Mouse (Mus musculus) liver, embryonic 11.5 days (tissue): Measurements from ENCODE around the gene Rps8. TPM values are rescaled to one million over a fixed set of nuclear protein-coding genes. Genes with fewer than 3 reads are reported as not detected.

ENCODE experiments used
- ATAC-seq: fragments of 200-750 bp; cut with Nextera tagmentation; replicated peaks from 2 replicates; pipeline ENCODE4 v1.8.0; 2017; ENCODE audit warnings: moderate number of reproducible peaks, mild to moderate bottlenecking, moderate TSS enrichment, moderate library complexity; ENCODE audit not compliant: low FRiP score
- DNase-seq: peaks from one replicate; pipeline ENCODE4 v3.0.0-alpha.2; 2017; ENCODE audit warnings: low spot score
- H3K27ac ChIP-seq: fragments of 300-500 bp; sonication (generic); 2 replicates; pipeline ENCODE4 v1.5.1; 2014; ENCODE audit warnings: mild to moderate bottlenecking, low read depth, low read length, control low read depth
- H3K27me3 ChIP-seq: fragments of 300-500 bp; sonication (generic); replicated peaks from 2 replicates; pipeline ENCODE4 v1.6.1; 2014; ENCODE audit warnings: low read length, mixed read lengths; ENCODE audit not compliant: control insufficient read depth, insufficient read depth
- H3K36me3 ChIP-seq: fragments of 300-500 bp; sonication (generic); 2 replicates; pipeline ENCODE4 v1.6.1; 2014; ENCODE audit warnings: mild to moderate bottlenecking, low read length, moderate library complexity, mixed read lengths; ENCODE audit not compliant: control insufficient read depth, insufficient read depth
- H3K4me1 ChIP-seq: fragments of 300-500 bp; sonication (generic); replicated peaks from 2 replicates; pipeline ENCODE4 v1.6.1; 2014; ENCODE audit warnings: low read length, mixed read lengths; ENCODE audit not compliant: control insufficient read depth, insufficient read depth
- H3K4me2 ChIP-seq: fragments of 300-500 bp; sonication (generic); 2 replicates; pipeline ENCODE4 v1.6.1; 2014; ENCODE audit warnings: mild to moderate bottlenecking, control low read depth, moderate library complexity
- H3K4me3 ChIP-seq: fragments of 300-500 bp; sonication (generic); 2 replicates; pipeline ENCODE4 v1.5.1; 2014; ENCODE audit warnings: low read depth, low read length, control low read depth
- H3K9ac ChIP-seq: fragments of 300-500 bp; sonication (generic); 2 replicates; pipeline ENCODE4 v1.6.1; 2014; ENCODE audit warnings: low read depth, low read length, control low read depth
- H3K9me3 ChIP-seq: fragments of 300-500 bp; sonication (generic); 2 replicates; pipeline ENCODE4 v1.6.1; 2016; ENCODE audit warnings: low read length, inconsistent platforms, mixed read lengths; ENCODE audit not compliant: control insufficient read depth
- WGBS: fragments of 180-500 bp; shearing (Covaris S2); extraction: QIAGEN DNeasy Blood & Tissue Kit; methylation state at CpG from one replicate; pipeline ENCODE4 v1.1.7; 2014; 5-methylcytosine and 5-hydroxymethylcytosine counted together
- polyA plus RNA-seq: library from polyadenylated mRNA; unstranded; fragments of >200 nt; fragmentation: Nextera tagmentation; extraction: Ambion mirVana; gene quantifications from 2 replicates; pipeline ENCODE4 v1.2.1, GENCODE M21; 2014

The Rps8 gene
- polyA plus RNA-seq: 1,349 and 1,481 TPM in 2 replicates

DNA sequence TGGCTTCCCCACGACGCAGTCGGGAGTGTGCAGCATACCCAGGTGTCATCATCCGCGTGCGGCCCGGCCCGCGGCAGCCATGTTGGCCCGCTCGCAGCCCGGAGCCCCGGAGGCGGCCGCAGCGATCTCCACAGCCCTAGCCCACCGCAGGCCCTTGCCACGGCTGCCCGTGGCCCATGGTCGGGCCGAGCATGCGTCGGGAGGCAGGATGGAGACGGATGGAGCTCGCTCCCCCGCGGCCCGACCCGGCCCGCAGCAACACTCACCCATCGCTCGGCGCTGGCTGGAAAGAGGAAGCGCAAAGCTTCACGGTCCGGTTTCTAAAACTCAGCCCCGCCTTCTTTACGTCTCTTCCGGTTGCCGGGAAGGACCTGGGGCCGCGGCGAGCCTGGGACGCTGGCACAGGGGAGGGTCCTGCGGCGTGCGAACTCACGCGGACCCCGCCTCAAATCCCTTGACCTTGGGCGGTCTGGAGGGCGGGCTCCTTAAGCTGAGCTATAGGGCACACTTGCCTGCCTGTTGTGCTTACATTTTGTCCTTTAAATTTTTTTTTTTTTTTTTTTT is at the start of gene Rps8:
Rps8 (minus strand) TSS at position 452 of the 564 bp plus-strand sequence.
- Histone ChIP-seq H3K9me3 (no peaks in the 10 kb centered on the region), H3K36me3 (peaks cover 45% of the 10 kb centered on the region)
- peak; percentile 88 for DNase-seq

DNA sequence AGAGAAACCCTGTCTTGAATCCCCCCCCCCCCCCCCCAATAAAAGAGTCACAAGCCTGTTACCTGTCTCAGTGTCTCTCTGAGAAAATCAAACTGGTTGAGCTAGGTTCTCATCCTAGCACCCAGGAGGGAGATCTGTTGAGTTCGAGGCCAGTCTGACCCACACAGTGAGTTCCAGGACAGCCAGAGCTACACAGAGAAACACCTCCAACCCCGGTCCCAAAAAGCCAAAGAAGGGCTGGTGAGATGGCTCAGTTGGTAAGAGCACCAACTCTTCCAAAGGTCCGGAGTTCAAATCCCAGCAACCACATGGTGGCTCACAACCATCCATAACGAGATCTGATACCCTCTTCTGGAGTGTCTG is 46.9 kb upstream of the Rps8 start:
- no peak overlapping the region for H3K4me3 ChIP-seq
- WGBS: 59% methylated on average over 4 of the region's 4 CpGs
- no peak overlapping the region for H3K9ac ChIP-seq
- no peak overlapping the region for H3K4me2 ChIP-seq
- no peaks in the 10 kb centered on the region for H3K36me3 ChIP-seq
- H3K9me3 ChIP-seq: no peaks in the 10 kb centered on the region
- DNase-seq: no peak
- ATAC-seq: no peak; the same call in 1 of the 2 replicates
- 0 out of 2 replicates have a peak overlapping the region, but pooled peaks have one; percentile 17 for H3K27ac ChIP-seq
- no peaks in the 10 kb centered on the region for H3K27me3 ChIP-seq
- H3K4me1 ChIP-seq: no peaks in the 10 kb centered on the region

More for the DNA sequence above, at the start of gene Rps8:
- Histone ChIP-seq H3K4me2 (peak within 1 kb of the TSS; percentile 83), H3K9ac (peak within 1 kb of the TSS; percentile 100), H3K27ac (peak within 1 kb of the TSS; percentile 97), H3K4me1 (peaks cover 25% of the 10 kb centered on the region), H3K27me3 (no peaks in the 10 kb centered on the region), H3K4me3 (peak within 1 kb of the TSS; percentile 99)
- ATAC-seq: peak; percentile 90
- WGBS: under 1% methylated on average over 52 of the region's 52 CpGs

DNA sequence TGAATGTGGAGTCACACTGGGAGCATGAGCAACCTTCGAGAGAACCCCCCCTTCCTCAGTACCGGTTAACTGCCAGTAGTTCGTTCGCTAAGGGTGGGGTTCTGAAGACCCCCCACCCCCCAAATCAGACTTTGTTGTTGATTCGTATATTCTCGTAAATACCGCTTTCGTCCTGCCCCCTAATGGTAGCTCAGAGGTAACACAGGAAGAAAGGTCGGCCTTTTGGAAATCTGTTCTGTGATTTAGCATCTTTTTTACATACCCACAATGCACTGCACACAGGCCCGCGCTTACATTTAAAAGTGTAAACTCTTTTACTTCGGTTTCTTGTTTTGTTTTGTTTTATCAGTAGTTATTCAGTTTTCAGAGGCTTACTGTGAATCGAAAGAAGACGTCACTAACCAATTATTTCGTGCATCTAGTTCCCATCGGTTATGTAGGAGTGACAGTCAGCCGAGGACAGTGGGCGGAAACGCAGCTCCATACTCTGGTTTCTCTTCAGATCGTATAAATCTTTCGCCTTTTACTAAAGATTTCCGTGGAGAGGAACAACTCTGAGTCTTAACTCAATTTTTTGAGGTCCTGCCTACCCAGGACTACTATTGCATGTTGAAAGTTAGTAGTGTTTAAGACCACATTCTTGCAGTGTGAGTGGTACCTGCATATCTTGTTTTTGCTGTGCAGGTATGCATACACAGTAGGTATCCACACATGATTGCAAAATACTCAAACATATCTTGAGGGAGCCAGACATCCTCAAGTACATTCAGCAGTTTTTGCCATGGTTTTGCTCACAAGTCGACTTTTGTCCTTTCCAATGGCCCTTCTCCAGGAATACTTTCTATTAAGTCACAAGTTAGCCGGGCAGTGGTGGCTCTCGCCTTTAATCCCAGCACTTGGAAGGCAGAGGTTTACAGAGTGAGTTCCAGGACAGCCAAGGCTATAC is 46.3 kb upstream of the Rps8 start:
- peak overlapping the region; percentile 60 for H3K4me2 ChIP-seq
- H3K27me3 ChIP-seq: no peaks in the 10 kb centered on the region
- 0 out of 2 replicates have a peak overlapping the region, but pooled peaks have one; percentile 17 for H3K27ac ChIP-seq
- no peaks in the 10 kb centered on the region for H3K4me1 ChIP-seq
- H3K36me3 ChIP-seq: no peaks in the 10 kb centered on the region
- DNase-seq: peak; percentile 42
- WGBS: under 1% methylated on average over 25 of the region's 25 CpGs
- H3K4me3 ChIP-seq: peak overlapping the region; percentile 30
- no peak overlapping the region for H3K9ac ChIP-seq
- peak; percentile 97 for ATAC-seq
- H3K9me3 ChIP-seq: no peaks in the 10 kb centered on the region

DNA sequence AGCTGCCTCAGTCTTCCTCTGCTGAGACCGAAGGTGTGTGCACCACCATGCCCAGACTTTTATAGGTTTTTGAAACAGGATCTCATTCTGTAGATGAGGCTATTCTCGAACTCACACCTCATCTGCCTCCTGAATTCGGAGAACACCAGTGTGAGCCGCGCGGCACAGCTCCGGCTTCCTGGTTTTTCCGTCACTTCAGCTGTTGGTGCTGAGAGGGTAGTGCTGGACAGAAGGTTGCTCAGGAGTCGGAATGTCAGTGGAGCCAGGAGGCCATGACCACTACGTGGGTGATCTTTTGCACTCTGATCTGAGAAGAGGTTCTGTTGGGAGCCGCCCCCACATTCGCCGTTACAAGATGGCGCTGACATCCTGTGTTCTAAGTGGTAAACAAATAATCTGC is 35.8 kb upstream of the Rps8 start:
- WGBS: 94% methylated on average over 14 of the region's 14 CpGs
- no peak overlapping the region for H3K9ac ChIP-seq

DNA sequence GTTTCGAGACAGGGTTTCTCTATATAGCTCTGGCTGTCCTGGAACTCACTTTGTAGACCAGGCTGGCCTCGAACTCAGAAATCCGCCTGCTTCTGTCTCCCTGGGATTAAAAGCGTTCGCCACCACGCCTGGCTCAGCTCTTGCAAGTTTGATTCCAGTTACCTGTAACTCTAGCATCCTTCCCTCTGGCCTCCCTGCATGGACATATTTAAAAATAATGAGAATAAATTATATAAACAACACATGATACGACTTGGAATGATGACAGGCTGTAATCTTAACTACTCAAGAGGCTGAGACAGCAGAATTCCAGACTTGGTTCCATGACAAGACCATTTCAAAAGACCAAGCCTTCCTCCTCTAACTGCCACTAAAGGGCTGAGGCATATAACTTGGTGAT is 34.6 kb upstream of the Rps8 start:
- WGBS: 65% methylated on average over 7 of the region's 7 CpGs
- Histone ChIP-seq H3K4me3 (no peak overlapping the region), H3K36me3 (no peaks in the 10 kb centered on the region), H3K27ac (peak overlapping the region; percentile 81; the same call in 1 of the 2 replicates), H3K27me3 (no peaks in the 10 kb centered on the region), H3K4me1 (no peaks in the 10 kb centered on the region; the same call in 1 of the 2 replicates), H3K9me3 (no peaks in the 10 kb centered on the region), H3K4me2 (no peak overlapping the region), H3K9ac (no peak overlapping the region)
- peak; percentile 43 for DNase-seq
- ATAC-seq: no peak

More for the DNA sequence above, 35.8 kb upstream of the Rps8 start:
- ATAC-seq (no peak), DNase-seq (no peak)
- H3K27me3 ChIP-seq: no peaks in the 10 kb centered on the region
- H3K4me3 ChIP-seq: no peak overlapping the region
- no peaks in the 10 kb centered on the region for H3K9me3 ChIP-seq
- H3K4me2 ChIP-seq: no peak overlapping the region
- H3K36me3 ChIP-seq: no peaks in the 10 kb centered on the region
- no peak overlapping the region for H3K27ac ChIP-seq
- no peaks in the 10 kb centered on the region; the same call in 1 of the 2 replicates for H3K4me1 ChIP-seq

DNA sequence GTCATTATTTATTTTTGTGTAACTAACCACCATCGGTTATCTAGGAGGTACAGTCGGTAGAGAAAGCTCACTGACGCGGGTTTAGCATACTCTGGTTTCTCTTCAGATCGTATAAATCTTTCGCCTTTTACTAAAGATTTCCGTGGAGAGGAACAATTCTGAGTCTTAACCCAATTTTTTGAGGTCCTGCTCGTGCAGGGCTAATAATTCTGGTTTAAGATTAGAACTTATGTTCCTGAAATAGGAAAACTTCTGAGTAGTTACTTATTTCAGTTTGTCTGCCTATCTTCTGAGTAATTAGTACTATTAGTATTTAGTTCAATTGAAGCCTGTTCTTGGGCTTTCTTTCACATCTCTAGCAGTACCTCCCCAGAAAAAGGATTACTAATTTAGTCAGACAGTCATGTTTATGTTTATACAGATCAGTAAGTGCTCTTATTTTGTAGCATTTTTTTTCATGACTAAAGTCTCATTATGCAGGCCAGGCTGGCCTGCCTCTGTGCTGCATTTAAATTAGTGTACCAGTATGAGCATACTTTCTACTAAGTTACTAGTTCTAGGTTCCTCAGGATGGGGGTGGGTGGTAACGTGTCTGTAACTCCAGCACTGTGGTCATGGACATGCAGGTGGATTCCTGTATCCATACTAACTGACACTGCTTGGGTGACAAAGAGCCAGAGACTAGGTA is 34.0 kb upstream of the Rps8 start:
- ATAC-seq: peak; percentile 90
- Histone ChIP-seq H3K9me3 (no peaks in the 10 kb centered on the region), H3K9ac (peak overlapping the region; percentile 66), H3K4me2 (peak overlapping the region; percentile 56; the same call in 1 of the 2 replicates), H3K36me3 (no peaks in the 10 kb centered on the region), H3K27ac (peak overlapping the region; percentile 81), H3K4me3 (no peak overlapping the region), H3K4me1 (no peaks in the 10 kb centered on the region; the same call in 1 of the 2 replicates), H3K27me3 (no peaks in the 10 kb centered on the region)
- DNase-seq: peak; percentile 63
- under 1% methylated on average over 9 of the region's 9 CpGs for WGBS

DNA sequence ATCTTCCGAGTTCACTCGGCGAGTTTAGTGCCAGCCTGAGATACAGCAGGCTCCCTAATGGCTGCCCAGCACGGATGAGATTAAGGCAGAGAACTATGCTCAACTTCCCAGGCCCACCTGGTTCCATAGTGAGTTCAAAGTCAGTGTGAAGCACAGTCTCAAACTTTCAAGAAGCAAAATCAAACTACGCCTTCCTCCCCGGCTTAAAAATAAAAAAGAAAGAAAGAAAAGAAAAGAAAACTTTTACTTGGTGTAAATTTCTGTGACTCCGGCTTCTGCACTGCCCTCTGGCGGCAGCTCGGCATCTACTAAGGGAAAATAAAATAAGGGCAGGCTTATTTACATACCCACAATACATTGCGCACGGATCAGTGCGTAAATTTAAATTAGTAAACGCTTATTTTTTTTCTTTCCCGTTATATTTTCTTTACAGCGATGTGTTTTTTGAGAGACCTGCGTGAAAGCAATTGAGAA is 33.4 kb upstream of the Rps8 start:
- Histone ChIP-seq H3K4me1 (no peaks in the 10 kb centered on the region; the same call in 1 of the 2 replicates), H3K4me3 (peak overlapping the region; percentile 39), H3K4me2 (peak overlapping the region; percentile 56), H3K9me3 (no peaks in the 10 kb centered on the region), H3K9ac (peak overlapping the region; percentile 66), H3K27me3 (no peaks in the 10 kb centered on the region), H3K36me3 (no peaks in the 10 kb centered on the region), H3K27ac (peak overlapping the region; percentile 42)
- DNase-seq: peak; percentile 67
- WGBS: under 1% methylated on average over 16 of the region's 16 CpGs
- ATAC-seq: peak; percentile 69

DNA sequence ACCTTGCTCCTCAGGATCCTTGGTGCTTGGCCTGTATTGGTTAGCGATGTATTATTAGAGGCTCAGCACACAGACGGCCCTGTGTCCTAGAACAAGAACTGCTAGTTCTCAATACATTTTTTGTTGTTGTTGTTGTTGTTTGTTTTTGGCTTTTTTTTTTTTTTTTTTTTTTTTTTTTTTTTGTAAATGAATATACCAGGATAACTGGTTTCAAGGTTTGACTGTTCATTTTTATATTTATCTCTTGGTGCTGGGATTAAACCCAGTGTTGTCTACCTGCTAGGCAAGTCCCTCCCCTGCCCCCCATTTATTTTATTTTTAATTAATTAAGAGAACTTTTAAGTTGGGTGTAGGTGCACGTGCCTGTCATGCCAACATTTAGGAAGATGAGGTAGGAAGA is 32.9 kb upstream of the Rps8 start:
- Histone ChIP-seq H3K27ac (peak overlapping the region; percentile 42), H3K36me3 (no peaks in the 10 kb centered on the region), H3K4me1 (no peaks in the 10 kb centered on the region; the same call in 1 of the 2 replicates), H3K9ac (peak overlapping the region; percentile 66), H3K27me3 (no peaks in the 10 kb centered on the region), H3K9me3 (no peaks in the 10 kb centered on the region), H3K4me2 (peak overlapping the region; percentile 56), H3K4me3 (peak overlapping the region; percentile 39)
- ATAC-seq (no peak), DNase-seq (no peak)
- 56% methylated on average over 3 of the region's 3 CpGs for WGBS
